Mouse (Mus musculus): ENCODE data around the gene Rab34. TPM values are rescaled to one million over a fixed set of nuclear protein-coding genes. Genes with fewer than 3 reads are reported as not detected.

Rab34 gene
- total and polyA plus RNA-seq, 3 experiments, result 0.17 to 1.4 (median 0.50) TPM

GRCm38 (mm10) chr11:78163681-78164603, 24.3 kb upstream of the Rab34 start:
- Histone ChIP-seq H3K9me3 (replicated peaks; ENCODE audit: low read length) (no peaks in the 10 kb centered on the region), H3K27ac (ENCODE audit: insufficient read depth, low read depth) (peak overlapping the region; percentile 91), H3K36me3 (replicated peaks in 1 of 2; ENCODE audit: control insufficient read depth in 1 of 2, insufficient read depth in 1 of 2, low read length in 1 of 2) (peaks cover 29 to 49% of the 10 kb centered on the region in 2 experiments), H3K27me3 (replicated peaks) (no peaks in the 10 kb centered on the region), H3K4me2 (ENCODE audit: insufficient read depth, low read depth, poor library complexity, severe bottlenecking) (peak overlapping the region; percentile 79), H3K4me3 (replicated peaks in 1 of 3; ENCODE audit: low read depth in 2 of 3, low read length in 2 of 3, poor library complexity in 1 of 3) (peak overlapping the region; percentile 73 to 97 (median 96)), H3K9ac (ENCODE audit: insufficient read depth, low read depth) (peak overlapping the region; percentile 96), H3K79me2 (replicated peaks; ENCODE audit: control insufficient read depth, extremely low read depth, insufficient read depth, poor library complexity, severe bottlenecking) (peaks cover 33% of the 10 kb centered on the region), H3K4me1 (ENCODE audit: control insufficient read depth in 1 of 2, insufficient read depth in 2 of 2) (peaks cover 26 to 63% of the 10 kb centered on the region in 2 experiments)
- in situ Hi-C loops (cut with MboI; ENCODE audit: low pct_ligation_motif_present, low pct_unique_long_range_greater_than_20kb, low sequenced_read_pairs), result no loop called here
- TF ChIP-seq SIN3A (IDR thresholded peaks at IDR 0.05; ENCODE audit: low read length) (peak; percentile 82), IRF4 (IDR thresholded peaks at IDR 0.05; ENCODE audit: low read depth, low read length) (peak; percentile 81), UBTF (IDR thresholded peaks at IDR 0.05; ENCODE audit: low read depth, low read length) (no peak), NELFE (IDR thresholded peaks at IDR 0.05; ENCODE audit: low read depth, low read length) (no peak), ZNF384 (IDR thresholded peaks at IDR 0.05; ENCODE audit: low read depth, low read length) (no peak), ZMIZ1 (IDR thresholded peaks at IDR 0.05; ENCODE audit: low read depth, low read length) (peak; percentile 18; the same call in 1 of the 2 replicates), TBP (conservative IDR thresholded peaks at IDR 0.05; ENCODE audit: low read depth, low read length) (peak; percentile 73), HCFC1 (IDR thresholded peaks at IDR 0.05; ENCODE audit: low read depth, low read length) (peak; percentile 31), MAX (IDR thresholded peaks at IDR 0.05; ENCODE audit: low read length) (peak; percentile 58; the same call in 1 of the 2 replicates), MXI1 (IDR thresholded peaks at IDR 0.05; ENCODE audit: low read depth, low read length) (peak; percentile 51; the same call in 1 of the 2 replicates), POLR2AphosphoS2 (IDR thresholded peaks at IDR 0.05; ENCODE audit: low read depth, low read length) (no peak; the same call in 1 of the 2 replicates), RCOR1 (conservative IDR thresholded peaks at IDR 0.05; ENCODE audit: low read depth, low read length) (no peak), CHD1 (IDR thresholded peaks at IDR 0.05; ENCODE audit: low read depth, low read length) (peak; percentile 60; the same call in 1 of the 2 replicates), JUN (IDR thresholded peaks at IDR 0.05; ENCODE audit: insufficient read depth, low read depth, low read length) (no peak), ETS1 (conservative IDR thresholded peaks at IDR 0.05; ENCODE audit: low read depth, low read length) (peak; percentile 74), GABPA (IDR thresholded peaks at IDR 0.05; ENCODE audit: insufficient replicate concordance, low read depth, low read length) (no peak), USF2 (conservative IDR thresholded peaks at IDR 0.05; ENCODE audit: low read depth, low read length) (no peak), MEF2A (IDR thresholded peaks at IDR 0.05; ENCODE audit: borderline replicate concordance, low read depth, low read length) (peak; percentile 78; the same call in 1 of the 2 replicates), E2F4 (IDR thresholded peaks at IDR 0.05; ENCODE audit: insufficient replicate concordance, low read depth, low read length) (no peak), ZKSCAN1 (IDR thresholded peaks at IDR 0.05; ENCODE audit: borderline replicate concordance, low read depth, low read length) (no peak), EP300 (IDR thresholded peaks at IDR 0.05; ENCODE audit: low read length) (peak; percentile 44; the same call in 1 of the 2 replicates), CTCF (conservative IDR thresholded peaks at IDR 0.05 in 1 of 2, IDR thresholded peaks at IDR 0.05 in 1 of 2; ENCODE audit: low read depth in 2 of 2, low read length in 2 of 2) (no peak), PAX5 (IDR thresholded peaks at IDR 0.05; ENCODE audit: low read length) (no peak), MAFK (IDR thresholded peaks at IDR 0.05; ENCODE audit: insufficient replicate concordance, low read length) (no peak), JUND (conservative IDR thresholded peaks at IDR 0.05; ENCODE audit: low read depth, low read length) (no peak), SMC3 (IDR thresholded peaks at IDR 0.05; ENCODE audit: low read depth, low read length) (no peak), KAT2A (IDR thresholded peaks at IDR 0.05; ENCODE audit: insufficient replicate concordance, low read length) (0 out of 2 replicates have a peak, but pooled peaks have one; percentile 47), MYC (IDR thresholded peaks at IDR 0.05; ENCODE audit: low read depth, low read length) (no peak), ZC3H11A (IDR thresholded peaks at IDR 0.05; ENCODE audit: low read depth, low read length) (no peak), ELF1 (IDR thresholded peaks at IDR 0.05; ENCODE audit: low read depth, low read length) (peak; percentile 56), NRF1 (IDR thresholded peaks at IDR 0.05; ENCODE audit: low read depth, low read length) (no peak; the same call in 1 of the 2 replicates), RAD21 (IDR thresholded peaks at IDR 0.05; ENCODE audit: low read depth, low read length) (no peak), CHD2 (IDR thresholded peaks at IDR 0.05; ENCODE audit: low read length) (peak; percentile 97), USF1 (IDR thresholded peaks at IDR 0.05; ENCODE audit: low read depth, low read length) (no peak), POLR2A (IDR thresholded peaks at IDR 0.05; ENCODE audit: low read depth, low read length) (peak; percentile 43; the same call in 1 of the 2 replicates), BHLHE40 (IDR thresholded peaks at IDR 0.05; ENCODE audit: low read depth, low read length) (peak; percentile 61), MAZ (IDR thresholded peaks at IDR 0.05; ENCODE audit: low read depth, low read length) (peak; percentile 88; the same call in 1 of the 2 replicates), TCF12 (IDR thresholded peaks at IDR 0.05; ENCODE audit: low read depth, low read length) (peak; percentile 85)
- peak; percentile 92 for DNase-seq (ENCODE audit: extremely low read depth)
- dilution Hi-C loops (cut with MboI; ENCODE audit: extremely low pct_ligation_motif_present, extremely low pct_unique_long_range_greater_than_20kb, low sequenced_read_pairs), result no loop called here
